Mouse (Mus musculus): ENCODE measurements around the gene Rnf24.

The Rnf24 gene

GRCm38 (mm10) chr2:131262680-131263670 lies 89.7 kb downstream of the Rnf24 start:
- DNase-seq (ENCODE audit: low spot score in 2 of 2), result no peak

- DNase-seq (ENCODE audit: low spot score in 2 of 2), result peak; percentile 95 to 96
These were observed 90.4 kb downstream of the Rnf24 start, which contains the start of gene Pank2 for GRCm38 (mm10) chr2:131262213-131262672. Pank2 (plus strand) TSS chr2:131262495.

- DNase-seq (ENCODE audit: low spot score in 2 of 2), result no peak
These were observed 91.0 kb downstream of the Rnf24 start for GRCm38 (mm10) chr2:131261481-131262212.

- DNase-seq (ENCODE audit: low spot score in 2 of 2), result no peak
These were observed 92.0 kb downstream of the Rnf24 start for GRCm38 (mm10) chr2:131260544-131261307.

GRCm38 (mm10) chr2:131258693-131259092 lies 94.0 kb downstream of the Rnf24 start:
- DNase-seq (ENCODE audit: low spot score in 2 of 2), result no peak

GRCm38 (mm10) chr2:131255738-131256137 lies 97.0 kb downstream of the Rnf24 start:
- no peak for DNase-seq (ENCODE audit: low spot score in 2 of 2)

- DNase-seq (ENCODE audit: low spot score in 2 of 2), result no peak
These were observed 98.4 kb downstream of the Rnf24 start for GRCm38 (mm10) chr2:131254329-131254713.

- peak; percentile 44 to 65 for DNase-seq (ENCODE audit: low spot score in 2 of 2)
These were observed 98.9 kb downstream of the Rnf24 start for GRCm38 (mm10) chr2:131253681-131254328.

Data from spleen, postnatal 14 days (tissue).